Mouse (Mus musculus) spleen, postnatal 4 days (tissue): Measurements from ENCODE around the gene Chmp4b.

Experiments
- DNase-seq, 2 experiments: peaks; one replicate each; pipeline ENCODE4 v3.0.0; 2022; ENCODE audit warnings: low spot score in 2 of 2

The Chmp4b gene

DNA sequence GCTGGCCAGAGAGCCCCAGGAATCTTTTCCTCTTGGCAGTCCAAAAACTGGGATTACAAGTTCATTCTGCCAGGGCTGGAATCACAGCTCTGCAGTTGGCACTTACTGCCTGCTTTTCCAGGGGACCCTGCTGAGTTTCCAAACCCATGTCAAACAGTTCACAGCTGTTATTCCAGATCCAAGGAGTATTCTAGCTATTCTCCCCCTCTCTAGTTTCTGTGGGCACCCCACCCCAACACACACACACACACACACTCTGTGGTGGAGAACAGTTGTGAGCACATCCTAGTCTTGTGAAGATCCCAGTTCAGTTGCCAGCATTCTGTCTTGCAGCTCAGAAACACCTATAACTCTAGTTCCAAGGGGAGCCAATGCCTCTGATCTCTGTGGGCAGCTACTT is 65.6 kb downstream of the Chmp4b start:
- DNase-seq, result no peak

DNA sequence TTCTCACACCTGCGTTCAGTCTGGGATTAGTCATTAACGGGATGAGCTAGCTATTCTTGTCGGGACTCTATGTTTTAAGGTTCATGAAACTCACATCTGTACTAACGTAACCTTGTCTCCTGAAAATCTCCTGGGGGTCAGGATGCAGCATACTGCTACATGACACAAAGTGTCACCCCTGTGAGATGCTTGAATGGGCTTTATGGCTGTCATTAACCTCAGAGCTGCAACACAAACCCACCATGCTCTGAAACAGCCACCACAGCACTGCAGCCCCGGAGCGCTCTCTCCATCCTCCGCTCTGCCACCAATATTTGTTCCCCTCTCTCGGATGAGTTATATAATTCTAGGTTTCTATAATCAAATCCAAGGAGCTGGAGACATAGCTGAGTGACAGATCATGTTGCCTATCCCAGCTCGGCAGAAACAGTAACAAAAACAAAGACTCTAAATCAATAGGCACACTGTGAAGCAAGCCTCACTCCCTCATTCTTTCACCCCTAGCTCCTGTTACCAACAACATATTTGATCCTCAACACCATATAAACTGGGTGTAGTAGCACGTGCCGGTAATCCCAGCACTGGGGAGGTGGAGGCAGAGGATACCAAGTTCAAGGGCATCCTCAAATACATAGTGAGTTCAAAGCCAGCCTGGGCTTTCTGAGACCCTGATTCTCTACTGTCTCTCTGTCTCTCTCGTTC is 67.5 kb downstream of the Chmp4b start:
- no peak for DNase-seq

DNA sequence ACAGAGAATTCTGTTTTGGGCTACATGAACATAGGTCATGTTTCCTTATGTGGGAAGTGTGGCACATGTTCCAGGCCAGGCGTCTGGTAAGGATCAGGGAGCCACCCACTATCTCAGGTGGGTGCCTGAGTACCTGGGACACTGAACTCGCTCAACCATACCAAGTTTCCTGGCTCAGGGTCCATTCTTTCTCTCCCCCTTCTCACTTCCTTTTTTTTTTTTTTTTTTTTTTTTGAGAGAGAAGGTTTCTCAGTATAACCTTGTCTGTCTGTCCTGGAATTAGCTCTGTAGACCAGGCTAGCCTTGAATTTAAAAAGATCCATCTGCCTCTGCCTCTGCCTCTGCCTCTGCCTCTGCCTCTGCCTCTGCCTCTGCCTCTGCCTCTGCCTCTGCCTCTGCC is 68.8 kb downstream of the Chmp4b start:
- no peak for DNase-seq

DNA sequence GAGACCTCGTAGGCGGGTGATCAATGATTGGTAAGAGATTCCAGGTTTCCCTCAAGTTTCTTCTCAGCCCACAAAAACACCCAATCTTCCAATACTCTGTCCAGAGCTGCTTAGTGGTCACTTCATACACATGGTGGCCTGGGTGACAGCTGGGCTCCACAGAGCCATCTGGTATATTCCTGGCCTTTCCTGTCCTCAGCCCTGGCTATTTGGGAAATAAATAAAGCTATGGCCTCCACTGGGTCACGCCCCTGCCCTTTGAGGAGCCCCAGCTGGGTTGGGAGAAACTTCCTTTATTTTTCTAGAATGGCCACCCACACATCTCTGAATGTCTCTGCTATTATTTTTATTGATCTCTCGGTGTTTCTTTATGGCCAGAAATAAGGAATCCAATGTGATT is 72.0 kb downstream of the Chmp4b start:
- DNase-seq, result no peak

DNA sequence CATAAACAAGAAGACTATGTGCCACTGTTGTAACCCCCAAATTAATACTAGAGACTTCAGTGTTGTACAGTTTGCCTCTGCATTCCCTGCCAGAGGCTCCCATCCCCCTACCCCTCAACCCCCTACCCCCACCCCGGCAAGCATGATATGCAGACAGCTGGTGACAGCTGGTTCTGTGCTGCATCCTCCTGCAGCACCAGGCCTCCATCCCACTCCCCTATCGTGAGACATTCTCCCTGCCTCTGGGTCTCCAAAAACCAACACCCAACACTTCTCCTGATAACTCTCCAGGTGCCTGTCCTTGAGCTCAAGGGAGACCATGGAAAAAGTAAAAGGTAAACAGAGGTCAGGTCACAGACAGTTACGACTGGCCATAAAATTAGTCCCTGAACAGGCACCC is 78.2 kb downstream of the Chmp4b start:
- DNase-seq, result no peak

DNA sequence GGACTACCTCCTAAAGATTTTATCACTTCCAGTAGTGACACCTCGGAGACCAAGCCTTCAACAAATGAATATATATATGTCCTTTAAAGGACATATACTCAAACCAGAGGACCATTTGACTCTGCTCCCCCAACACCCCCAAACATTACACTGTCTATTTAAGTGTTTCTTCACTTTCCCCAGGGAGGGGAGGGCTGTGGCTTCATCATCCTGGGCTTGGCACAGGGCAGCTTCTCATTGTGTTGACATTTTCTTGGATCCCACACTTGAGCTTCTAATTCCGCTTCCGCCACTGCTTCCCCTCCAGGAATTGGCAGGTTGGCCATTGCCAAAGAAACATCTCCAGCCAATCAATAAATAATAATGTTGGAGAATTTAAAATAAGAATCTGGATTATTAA is 79.3 kb downstream of the Chmp4b start:
- DNase-seq, result no peak

DNA sequence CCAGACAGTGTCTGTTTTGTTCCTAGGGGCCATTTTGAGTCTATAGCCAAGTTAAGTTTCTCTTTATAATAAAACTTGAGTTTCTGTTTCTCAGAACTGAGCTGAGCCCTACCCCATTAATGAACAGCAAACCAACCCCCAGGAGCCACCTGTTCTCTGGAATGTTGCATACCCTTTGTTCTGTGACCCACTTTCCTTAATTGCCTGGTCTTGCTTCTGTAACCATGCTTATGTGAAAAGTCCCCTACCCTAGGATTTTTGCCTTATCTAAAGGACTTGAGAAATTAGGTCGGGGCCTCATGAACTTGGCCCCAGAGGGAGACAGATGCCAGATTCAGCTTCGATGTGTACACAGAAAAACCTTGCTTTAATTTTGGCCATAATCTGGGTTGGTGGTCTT is 80.4 kb downstream of the Chmp4b start:
- DNase-seq, result no peak

DNA sequence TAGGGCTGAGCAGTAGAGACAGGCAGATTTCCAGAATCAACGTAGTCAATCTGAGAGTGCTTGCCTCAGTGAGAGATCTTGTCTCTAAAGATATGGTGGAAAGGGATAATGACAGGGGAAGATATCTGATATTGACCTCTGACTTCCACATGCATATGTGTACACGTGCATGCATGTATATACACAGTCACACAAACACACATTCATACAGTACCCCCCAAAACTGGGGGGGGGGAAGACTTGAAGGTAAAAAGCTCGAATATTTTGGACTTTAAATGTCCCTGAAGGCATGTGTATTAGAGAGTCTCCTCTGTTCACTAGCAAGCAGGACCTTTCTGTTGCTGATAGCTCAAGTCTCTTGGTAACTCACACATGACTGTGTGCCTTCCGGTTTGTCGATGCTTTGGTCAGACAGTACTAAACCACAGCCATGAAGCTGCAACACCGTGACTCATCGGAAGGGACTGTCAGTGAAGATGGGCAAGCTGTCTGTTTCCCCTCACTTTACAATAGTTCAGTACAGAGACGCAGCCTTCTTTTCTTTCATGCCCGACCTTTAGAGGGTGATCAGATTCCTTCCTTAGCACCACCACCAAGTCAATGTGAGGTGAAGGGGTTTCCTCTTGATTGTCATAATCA is 81.1 kb downstream of the Chmp4b start:
- no peak for DNase-seq

DNA sequence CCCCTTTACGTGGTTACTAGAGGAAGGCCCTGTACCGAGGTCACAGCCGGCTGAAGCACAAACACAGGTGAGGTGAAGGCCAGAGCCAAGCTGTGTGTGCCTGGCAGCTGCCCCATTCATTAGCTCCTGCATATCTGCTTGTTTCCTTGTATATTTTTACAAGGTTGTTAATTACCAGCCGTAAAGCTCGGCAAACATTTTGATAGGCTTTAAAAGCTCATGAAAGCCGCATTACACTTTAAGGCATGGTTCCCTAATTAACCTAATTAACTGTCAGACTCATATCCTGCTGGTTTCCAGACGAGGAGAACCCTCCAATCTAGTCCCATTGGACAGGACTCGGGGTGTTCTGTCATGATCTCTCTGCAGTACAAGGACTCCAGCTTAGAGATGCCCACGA is 83.5 kb downstream of the Chmp4b start:
- DNase-seq, result no peak

DNA sequence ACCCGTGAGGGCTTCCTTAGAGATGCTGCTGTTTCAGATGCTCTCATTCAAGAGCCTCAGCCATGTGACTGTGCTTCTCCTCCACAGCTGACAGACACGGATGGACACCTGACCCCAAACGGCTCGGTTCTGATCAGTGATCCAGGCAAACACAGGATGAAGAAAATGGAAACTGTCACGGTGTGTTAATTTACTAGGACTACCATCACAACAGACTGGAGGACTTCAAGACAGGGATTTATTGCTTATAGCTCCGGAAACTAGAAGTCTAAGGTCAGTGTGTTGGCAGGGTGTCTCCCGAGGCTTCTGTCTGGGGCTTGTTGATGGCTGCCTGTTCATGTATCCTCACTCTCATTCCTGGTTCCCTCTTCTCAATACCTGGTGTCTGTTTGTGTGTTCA is 83.9 kb downstream of the Chmp4b start:
- no peak for DNase-seq

DNA sequence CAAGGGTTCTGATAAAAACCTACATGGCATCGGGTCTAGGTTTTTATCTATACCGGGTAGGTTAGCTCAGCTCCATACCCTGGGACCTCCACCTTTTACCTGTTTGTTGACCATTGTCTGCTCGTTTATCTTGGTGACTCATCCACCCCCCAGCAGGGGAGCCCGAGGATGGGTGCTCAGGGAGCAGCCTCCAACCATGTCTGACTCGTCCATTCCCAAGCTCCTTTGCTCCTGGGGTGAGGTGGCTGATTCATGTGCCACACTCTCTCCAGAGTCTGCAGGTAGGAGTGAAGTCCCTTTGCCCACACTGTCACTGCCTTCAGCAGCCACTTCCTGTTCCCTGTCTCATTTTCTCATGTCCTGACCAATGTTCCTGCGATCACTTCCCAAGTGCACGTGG is 84.5 kb downstream of the Chmp4b start:
- DNase-seq, result no peak

DNA sequence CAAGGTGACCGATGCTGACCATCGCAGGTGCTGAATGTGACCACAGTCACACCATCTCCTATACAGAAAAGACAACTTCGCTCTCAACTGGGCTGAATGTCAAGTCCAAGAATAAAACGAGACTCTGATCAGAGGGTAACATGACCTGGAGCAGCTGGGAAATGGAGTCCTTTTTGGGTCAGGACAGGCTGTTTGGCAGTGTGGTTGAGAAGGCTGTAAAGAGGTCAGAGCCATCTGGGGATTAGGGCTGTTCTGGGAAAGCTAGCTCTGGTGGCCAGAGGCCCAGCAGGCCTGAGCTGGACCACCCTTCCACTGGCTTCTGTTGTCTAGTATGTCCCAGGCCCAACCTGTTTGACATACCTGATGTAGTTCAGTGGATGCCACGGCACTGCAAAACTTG is 87.1 kb downstream of the Chmp4b start:
- DNase-seq, result no peak

DNA sequence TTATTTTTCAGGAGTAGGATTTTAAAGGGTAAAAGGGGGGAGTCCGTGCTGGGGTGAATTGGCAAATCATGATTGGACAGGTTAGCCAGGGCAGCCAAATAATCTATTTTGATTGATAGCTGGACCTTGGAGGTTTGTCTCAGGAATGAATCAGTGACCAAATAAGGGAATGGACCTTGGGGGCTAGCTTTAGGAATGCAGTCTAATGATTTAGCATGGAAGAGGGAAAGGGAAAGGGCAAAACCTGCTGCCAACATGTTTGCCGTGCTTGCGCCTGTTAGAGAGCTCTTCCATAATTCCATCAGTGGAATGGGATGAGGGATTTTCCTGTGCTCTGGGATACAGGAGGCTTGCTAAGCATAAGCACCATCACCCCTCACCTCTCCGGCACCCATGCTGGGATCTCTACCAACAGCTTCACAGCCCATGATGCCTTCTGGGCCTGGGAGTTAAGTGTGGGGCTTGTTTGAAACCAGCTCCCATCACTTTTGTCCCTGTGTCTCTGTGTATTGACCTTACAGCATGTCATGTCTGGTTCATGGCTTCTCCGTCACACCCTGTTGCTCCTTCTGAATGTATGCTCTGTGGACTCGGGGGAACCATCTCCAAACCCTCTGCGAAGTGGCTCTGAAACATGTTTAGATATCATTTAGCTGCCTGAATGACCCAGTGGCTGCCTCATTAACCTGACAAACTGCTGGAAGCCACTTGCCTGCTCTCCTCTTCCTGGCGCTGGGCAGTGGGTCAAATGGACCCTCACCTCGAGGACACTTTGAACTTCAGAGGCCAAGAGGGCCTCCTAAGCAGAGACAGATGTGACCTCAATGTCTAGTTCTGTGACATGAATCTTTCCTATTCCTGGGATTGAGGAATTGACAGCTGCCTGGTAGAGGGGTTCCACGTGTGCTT is 91.7 kb downstream of the Chmp4b start:
- no peak for DNase-seq

DNA sequence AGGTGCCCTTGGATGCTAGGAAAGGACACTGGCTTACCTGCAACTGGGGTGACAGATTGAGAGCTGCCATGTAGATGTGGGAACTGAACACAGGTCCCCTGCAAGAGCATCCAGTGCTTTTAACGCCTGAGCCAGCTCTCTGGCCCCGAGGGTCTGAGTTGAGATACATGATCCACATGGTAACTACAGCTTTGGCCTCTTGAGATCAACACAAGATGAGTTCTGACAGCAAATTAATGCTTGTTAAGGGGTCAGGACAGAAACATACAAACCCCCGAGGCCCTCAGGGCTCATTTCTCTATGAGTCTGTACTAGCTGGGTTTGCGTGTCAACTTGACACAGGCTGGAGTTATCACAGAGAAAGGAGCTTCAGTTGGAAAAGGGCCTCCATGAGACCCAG is 92.4 kb downstream of the Chmp4b start:
- DNase-seq, result no peak
